Mouse (Mus musculus) liver, postnatal 0 days (tissue): ENCODE measurements at regions not wholly inside any gene's neighbourhood (a gene's known extent, or its start where the extent isn't known, plus 50 kb on each side); places are given as distances from the start of the nearest gene placed in this dataset.

ENCODE experiments used
- CTCF ChIP-seq: sonication (generic); IDR thresholded peaks from 2 replicates; pipeline ENCODE4 v1.5.1; 2016; ENCODE audit warnings: antibody characterized with exemption, low read depth
- EP300 ChIP-seq: IDR thresholded peaks from 2 replicates; pipeline ENCODE4 v1.6.1; 2016; ENCODE audit warnings: antibody characterized with exemption, low read depth, mild to moderate bottlenecking

DNA sequence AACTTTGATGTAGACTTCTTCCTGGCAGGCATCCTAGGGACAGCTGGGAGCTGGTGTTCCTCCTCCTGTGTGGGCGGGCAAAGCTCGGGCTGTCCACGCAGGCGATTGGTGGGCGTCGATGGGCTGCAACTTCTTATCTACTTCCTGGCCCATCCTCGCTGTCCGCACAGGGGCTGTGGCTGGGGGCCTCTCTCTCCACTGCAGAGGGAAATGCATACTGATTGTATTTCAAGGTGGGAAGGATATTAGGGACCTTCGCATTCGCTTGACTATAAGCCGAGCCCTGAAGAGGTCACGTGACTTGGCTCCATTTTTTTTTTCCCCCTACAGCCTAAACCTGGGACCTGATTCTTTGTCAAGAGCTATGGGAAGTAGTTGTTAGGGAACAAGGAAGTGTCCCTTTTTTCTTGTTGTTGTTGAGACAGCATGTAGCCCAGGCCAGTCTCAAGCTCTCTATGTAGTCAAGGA lies 164.4 kb upstream of the Ubr2 start:
- no peak for TF ChIP-seq CTCF
- TF ChIP-seq EP300, result no peak
